Mouse (Mus musculus) lung, postnatal 0 days (tissue): Measurements from ENCODE around the gene Pax6. TPM values are rescaled to one million over a fixed set of nuclear protein-coding genes. Genes with fewer than 3 reads are reported as not detected.

Source experiments
- ATAC-seq: fragments of 200-750 bp; cut with Nextera tagmentation; 2 replicates; pipeline ENCODE4 v1.8.0; 2017; ENCODE audit warnings: moderate library complexity
- DNase-seq: peaks from one replicate; pipeline ENCODE4 v3.0.0-alpha.2; 2016; ENCODE audit warnings: low spot score
- H3K27ac ChIP-seq: fragments of 300-500 bp; sonication (generic); 2 replicates; pipeline ENCODE4 v1.5.1; 2014; ENCODE audit warnings: antibody characterized with exemption, mild to moderate bottlenecking, low read length, mixed read lengths
- H3K27me3 ChIP-seq: fragments of 300-500 bp; sonication (generic); replicated peaks from 2 replicates; pipeline ENCODE4 v1.6.1; 2014; ENCODE audit warnings: low read length, mixed read lengths; ENCODE audit not compliant: insufficient read depth
- H3K36me3 ChIP-seq: fragments of 300-500 bp; sonication (generic); 2 replicates; pipeline ENCODE4 v1.6.1; 2014; ENCODE audit warnings: low read length, mixed read lengths; ENCODE audit not compliant: insufficient read depth
- H3K4me1 ChIP-seq: fragments of 300-500 bp; sonication (generic); 2 replicates; pipeline ENCODE4 v1.6.1; 2014; ENCODE audit warnings: antibody characterized with exemption, low read depth, low read length, mixed read lengths; ENCODE audit not compliant: insufficient read depth
- H3K4me2 ChIP-seq: fragments of 300-500 bp; sonication (generic); replicated peaks from 2 replicates; pipeline ENCODE4 v1.6.1; 2014; ENCODE audit warnings: low read depth, mild to moderate bottlenecking, low read length, moderate library complexity, mixed read lengths
- H3K4me3 ChIP-seq: fragments of 300-500 bp; sonication (generic); 2 replicates; pipeline ENCODE4 v1.5.1; 2014; ENCODE audit warnings: low read depth, low read length
- H3K9ac ChIP-seq: fragments of 300-500 bp; sonication (generic); replicated peaks from 2 replicates; pipeline ENCODE4 v1.6.1; 2014; ENCODE audit warnings: low read depth, mild to moderate bottlenecking
- H3K9me3 ChIP-seq: fragments of 300-500 bp; sonication (generic); 2 replicates; pipeline ENCODE4 v1.6.1; 2016; ENCODE audit warnings: low read length, mixed read lengths
- CTCF ChIP-seq: IDR thresholded peaks from 2 replicates; pipeline ENCODE4 v1.5.1; 2016; ENCODE audit warnings: antibody characterized with exemption, mild to moderate bottlenecking
- EP300 ChIP-seq: IDR thresholded peaks from 2 replicates; pipeline ENCODE4 v1.6.1; 2016; ENCODE audit warnings: antibody characterized with exemption, mild to moderate bottlenecking, control low read depth
- WGBS: fragments of 180-500 bp; shearing (Covaris S2); extraction: QIAGEN DNeasy Blood & Tissue Kit; methylation state at CpG from one replicate; pipeline ENCODE4 v1.1.7; 2014; 5-methylcytosine and 5-hydroxymethylcytosine counted together
- polyA plus RNA-seq: library from polyadenylated mRNA; unstranded; fragments of >200 nt; fragmentation: Nextera tagmentation; extraction: Ambion mirVana; gene quantifications from 2 replicates; pipeline ENCODE4 v1.2.1, GENCODE M21; 2015

The Pax6 gene
- polyA plus RNA-seq, 1 experiment from 2014 or later: not detected

GRCm38 (mm10) chr2:105670731-105671095, 2.0 kb downstream of the Pax6 start:
- Histone ChIP-seq H3K36me3 (no peaks in the 10 kb centered on the region), H3K27ac (no peak overlapping the region), H3K4me1 (peaks cover 8% of the 10 kb centered on the region), H3K27me3 (peaks cover 92% of the 10 kb centered on the region), H3K4me2 (no peak overlapping the region), H3K4me3 (no peak overlapping the region), H3K9ac (no peak overlapping the region), H3K9me3 (no peaks in the 10 kb centered on the region)
- WGBS: under 1% methylated on average over 6 of the region's 6 CpGs
- ATAC-seq (no peak), DNase-seq (no peak)
- TF ChIP-seq CTCF (no peak), EP300 (no peak)

GRCm38 (mm10) chr2:105671116-105671797, 2.6 kb downstream of the Pax6 start:
- Histone ChIP-seq H3K4me3 (no peak overlapping the region), H3K4me2 (no peak overlapping the region), H3K9ac (no peak overlapping the region), H3K4me1 (peaks cover 12% of the 10 kb centered on the region), H3K27ac (no peak overlapping the region), H3K27me3 (peaks cover 92% of the 10 kb centered on the region), H3K9me3 (no peaks in the 10 kb centered on the region), H3K36me3 (no peaks in the 10 kb centered on the region)
- TF ChIP-seq CTCF (no peak), EP300 (no peak)
- 4% methylated on average over 9 of the region's 9 CpGs for WGBS
- DNase-seq (no peak), ATAC-seq (no peak)

- TF ChIP-seq EP300 (no peak), CTCF (peak; percentile 41)
- 2% methylated on average over 25 of the region's 25 CpGs for WGBS
- DNase-seq: no peak
Observed at GRCm38 (mm10) chr2:105671798-105672595, 3.3 kb downstream of the Pax6 start.

GRCm38 (mm10) chr2:105672596-105672960, 3.9 kb downstream of the Pax6 start:
- Histone ChIP-seq H3K36me3 (no peaks in the 10 kb centered on the region), H3K4me1 (peaks cover 15% of the 10 kb centered on the region), H3K27ac (no peak overlapping the region), H3K4me3 (no peak overlapping the region), H3K9ac (no peak overlapping the region), H3K27me3 (peaks cover 92% of the 10 kb centered on the region), H3K4me2 (no peak overlapping the region), H3K9me3 (no peaks in the 10 kb centered on the region)
- WGBS: 2% methylated on average over 16 of the region's 16 CpGs
- ATAC-seq (no peak), DNase-seq (no peak)
- TF ChIP-seq CTCF (no peak), EP300 (no peak)

More at GRCm38 (mm10) chr2:105671798-105672595, 3.3 kb downstream of the Pax6 start:
- Histone ChIP-seq H3K4me2 (no peak overlapping the region), H3K4me3 (no peak overlapping the region), H3K36me3 (no peaks in the 10 kb centered on the region), H3K9me3 (no peaks in the 10 kb centered on the region), H3K9ac (no peak overlapping the region), H3K27ac (no peak overlapping the region), H3K4me1 (peaks cover 15% of the 10 kb centered on the region), H3K27me3 (peaks cover 92% of the 10 kb centered on the region)
- ATAC-seq: no peak

GRCm38 (mm10) chr2:105673054-105673453, 4.4 kb downstream of the Pax6 start:
- Histone ChIP-seq H3K4me2 (no peak overlapping the region), H3K9me3 (no peaks in the 10 kb centered on the region), H3K4me3 (no peak overlapping the region), H3K9ac (no peak overlapping the region), H3K36me3 (no peaks in the 10 kb centered on the region), H3K4me1 (peaks cover 15% of the 10 kb centered on the region), H3K27ac (no peak overlapping the region), H3K27me3 (peaks cover 92% of the 10 kb centered on the region)
- 2% methylated on average over 6 of the region's 6 CpGs for WGBS
- ATAC-seq: no peak
- TF ChIP-seq CTCF: no peak
- no peak for TF ChIP-seq EP300
- DNase-seq: no peak

GRCm38 (mm10) chr2:105673631-105674060, 4.9 kb downstream of the Pax6 start:
- Histone ChIP-seq H3K4me1 (peaks cover 15% of the 10 kb centered on the region), H3K4me2 (peak overlapping the region; percentile 52)
- no peak for DNase-seq

More at GRCm38 (mm10) chr2:105673631-105674060, 4.9 kb downstream of the Pax6 start:
- Histone ChIP-seq H3K4me3 (peak overlapping the region; percentile 23; the same call in 1 of the 2 replicates), H3K27me3 (peaks cover 89% of the 10 kb centered on the region), H3K9ac (no peak overlapping the region), H3K27ac (no peak overlapping the region), H3K36me3 (no peaks in the 10 kb centered on the region), H3K9me3 (no peaks in the 10 kb centered on the region)
- 2% methylated on average over 10 of the region's 10 CpGs for WGBS
- no peak for TF ChIP-seq EP300
- TF ChIP-seq CTCF: no peak
- no peak; the same call in 1 of the 2 replicates for ATAC-seq
